Mouse (Mus musculus) MEL (cell line): Measurements from ENCODE around the gene Prss34.

ENCODE experiments used
- MXI1 ChIP-seq: IDR thresholded peaks from 2 replicates; pipeline ENCODE4 v1.6.1; 2011; ENCODE audit warnings: mild to moderate bottlenecking, low read depth, low read length, improper control_type of control experiment
- POLR2A ChIP-seq, 2 experiments: IDR thresholded peaks; 2 replicates each; pipeline ENCODE4 v1.6.1; 2011 to 2012; ENCODE audit warnings: low read length in 2 of 2, mild to moderate bottlenecking in 2 of 2, control low read depth in 1 of 2, improper control_type of control experiment in 1 of 2, low read depth in 1 of 2, moderate library complexity in 1 of 2; ENCODE audit not compliant: control insufficient read depth in 1 of 2, insufficient read depth in 1 of 2, poor library complexity in 1 of 2

DNA sequence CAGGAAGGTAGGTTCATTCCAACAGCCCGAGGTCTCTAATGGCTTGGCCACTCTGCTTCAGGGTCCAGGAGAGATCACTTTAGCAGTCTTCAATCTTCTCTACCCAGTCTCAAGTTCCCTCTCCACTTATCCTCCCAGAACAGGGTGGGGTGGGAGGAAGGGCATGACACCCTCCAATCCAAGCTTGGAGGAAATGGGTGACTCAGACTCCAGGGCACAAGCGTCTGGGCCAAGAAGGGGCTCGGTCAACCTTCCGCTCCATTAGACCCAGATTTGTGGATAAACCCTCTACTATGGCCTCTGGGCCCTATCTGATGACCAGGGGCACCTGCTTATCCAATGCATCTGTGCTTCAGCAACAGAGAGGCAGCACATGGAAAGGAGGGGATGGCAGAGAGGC, 47.3 kb downstream of the Prss34 start, which contains the start of gene Tpsab1:
- no peak for TF ChIP-seq POLR2A (IDR thresholded peaks at IDR 0.05; ENCODE audit: control insufficient read depth in 1 of 2, insufficient read depth in 1 of 2, low read depth in 1 of 2, low read length in 2 of 2, poor library complexity in 1 of 2)
- TF ChIP-seq MXI1: no peak
